Mouse (Mus musculus): Measurements from ENCODE around the gene Ss18l2. TPM values are rescaled to one million over a fixed set of nuclear protein-coding genes. Genes with fewer than 3 reads are reported as not detected.

Gene Ss18l2
- polyA plus RNA-seq, 1 experiment from 2014 or later, result 159 TPM

DNA sequence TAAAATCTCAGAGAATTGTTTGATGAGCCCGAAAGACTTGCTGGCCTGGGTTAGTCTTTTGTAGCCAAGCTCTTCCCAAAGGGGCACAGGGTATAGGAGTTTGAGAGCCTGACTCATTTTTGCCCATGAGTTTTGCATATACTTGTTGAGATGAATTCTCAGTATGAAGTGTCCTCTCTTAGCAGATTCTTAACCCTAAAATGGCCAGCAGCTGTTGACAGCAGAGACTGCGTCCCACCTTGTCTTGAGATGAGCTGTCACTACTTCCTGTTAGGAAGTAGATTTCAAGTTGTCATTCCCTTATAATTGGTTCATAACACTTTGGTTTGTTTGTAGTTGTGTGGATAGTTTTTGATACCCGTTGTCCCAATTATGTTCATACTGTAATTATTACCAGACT, 31.0 kb downstream of the Ss18l2 start:
- H3K27me3 ChIP-seq, result no peaks in the 10 kb centered on the region
- ATAC-seq, result no peak
- H3K4me1 ChIP-seq, result no peaks in the 10 kb centered on the region
- WGBS, result 93% methylated on average over 3 of the region's 3 CpGs
- peaks cover 57% of the 10 kb centered on the region for H3K36me3 ChIP-seq (ENCODE audit: poor library complexity, severe bottlenecking)
- H3K9me3 ChIP-seq (replicated peaks), result no peaks in the 10 kb centered on the region
- H3K27ac ChIP-seq, result no peak overlapping the region; the same call in 1 of the 2 replicates
- H3K9ac ChIP-seq, result no peak overlapping the region
- no peak overlapping the region for H3K4me3 ChIP-seq
- no peak overlapping the region for H3K4me2 ChIP-seq

DNA sequence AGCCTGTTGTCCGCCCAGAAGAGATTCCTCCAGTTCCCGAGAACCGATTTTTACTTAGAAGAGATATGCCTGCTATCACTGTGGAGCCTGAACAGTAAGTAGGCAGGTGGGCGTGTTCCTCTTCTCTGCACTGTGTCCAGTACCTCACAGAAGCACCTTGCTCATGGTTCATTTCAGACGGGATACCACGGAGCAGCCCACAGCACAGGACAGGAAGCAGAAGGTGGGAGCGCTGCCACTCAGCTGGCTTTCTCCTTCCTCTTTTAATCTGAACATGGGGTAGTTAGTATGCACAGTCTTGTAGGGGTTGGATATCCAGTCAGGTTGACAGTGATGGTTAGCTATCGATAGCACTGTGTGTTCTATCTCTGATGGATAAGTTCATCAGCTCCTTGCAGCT, 33.9 kb downstream of the Ss18l2 start:
- Histone ChIP-seq H3K27me3 (no peaks in the 10 kb centered on the region), H3K4me2 (no peak overlapping the region), H3K27ac (no peak overlapping the region), H3K9me3 (replicated peaks) (no peaks in the 10 kb centered on the region), H3K4me3 (no peak overlapping the region), H3K36me3 (ENCODE audit: poor library complexity, severe bottlenecking) (peaks cover 81% of the 10 kb centered on the region), H3K4me1 (no peaks in the 10 kb centered on the region), H3K9ac (no peak overlapping the region; the same call in 1 of the 2 replicates)
- ATAC-seq, result no peak
- 91% methylated on average over 8 of the region's 8 CpGs for WGBS

DNA sequence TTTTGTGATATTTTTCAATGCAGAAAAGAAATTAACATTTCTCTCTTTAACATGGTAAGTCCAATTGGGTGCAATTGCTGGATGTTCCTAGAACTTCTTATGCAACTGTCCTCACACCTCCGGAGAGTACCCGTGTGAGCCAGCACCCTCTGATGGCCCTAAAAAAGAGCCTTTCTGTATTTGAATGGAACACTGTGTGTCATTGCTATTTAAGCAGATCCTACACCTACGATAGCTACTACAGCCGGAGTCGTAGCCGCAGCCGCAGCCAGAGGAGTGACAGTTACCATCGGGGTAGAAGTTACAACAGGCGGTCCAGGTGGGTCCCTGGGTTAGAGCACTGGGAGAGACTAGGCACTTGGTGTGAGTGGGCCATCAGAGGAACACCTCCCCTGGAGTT, 42.6 kb downstream of the Ss18l2 start:
- 93% methylated on average over 9 of the region's 9 CpGs for WGBS
- Histone ChIP-seq H3K4me3 (no peak overlapping the region), H3K9me3 (replicated peaks) (no peaks in the 10 kb centered on the region), H3K4me1 (no peaks in the 10 kb centered on the region), H3K27ac (no peak overlapping the region), H3K9ac (no peak overlapping the region), H3K4me2 (no peak overlapping the region), H3K36me3 (ENCODE audit: poor library complexity, severe bottlenecking) (peaks cover 86% of the 10 kb centered on the region), H3K27me3 (no peaks in the 10 kb centered on the region)
- ATAC-seq, result no peak

DNA sequence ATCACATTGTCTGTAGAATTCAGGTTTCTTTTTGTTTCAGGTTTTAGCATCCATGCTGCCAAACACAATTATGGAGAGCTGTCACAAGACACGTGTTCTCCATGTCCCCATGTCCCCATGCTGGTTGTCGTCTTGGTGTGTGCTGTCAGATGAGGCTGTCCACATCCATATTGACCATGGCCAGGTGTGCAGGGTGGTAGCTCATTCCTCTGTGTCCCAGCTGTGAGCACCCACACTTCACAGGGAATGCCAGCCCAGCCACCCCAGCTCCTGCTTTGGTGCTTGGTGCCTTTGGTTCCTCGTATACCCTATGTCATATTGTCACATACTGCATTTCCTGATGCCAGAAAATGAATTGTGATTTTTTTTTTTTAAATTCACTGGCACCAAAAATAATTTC, 44.5 kb downstream of the Ss18l2 start:
- Histone ChIP-seq H3K36me3 (ENCODE audit: poor library complexity, severe bottlenecking) (peaks cover 68% of the 10 kb centered on the region), H3K27me3 (no peaks in the 10 kb centered on the region), H3K4me3 (no peak overlapping the region), H3K4me2 (no peak overlapping the region), H3K9me3 (replicated peaks) (no peaks in the 10 kb centered on the region), H3K4me1 (peaks cover 14% of the 10 kb centered on the region), H3K27ac (no peak overlapping the region), H3K9ac (no peak overlapping the region)
- no peak for ATAC-seq
- 92% methylated on average over 3 of the region's 3 CpGs for WGBS

DNA sequence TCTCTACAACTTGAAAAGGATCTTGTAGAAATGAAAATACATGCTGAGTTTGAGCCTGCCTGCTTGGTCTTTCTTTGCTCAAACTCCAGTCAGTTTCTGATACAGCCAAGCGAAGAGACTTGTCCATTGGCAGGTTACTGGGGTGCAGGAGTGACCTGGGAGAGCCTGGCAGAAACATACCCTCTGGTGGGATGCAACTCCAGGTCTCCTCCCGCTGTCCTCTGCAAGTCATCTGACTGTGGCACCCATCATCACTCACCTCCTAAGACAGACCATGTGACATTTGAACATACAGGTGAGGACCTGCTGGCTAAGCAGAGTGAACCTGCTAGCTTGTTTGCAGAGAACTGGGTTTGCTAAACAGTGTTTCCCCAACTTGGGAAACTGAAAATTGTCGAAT, 46.7 kb downstream of the Ss18l2 start:
- H3K4me1 ChIP-seq, result peaks cover 32% of the 10 kb centered on the region
- H3K9ac ChIP-seq, result no peak overlapping the region
- no peak overlapping the region for H3K27ac ChIP-seq
- no peak overlapping the region for H3K4me2 ChIP-seq
- no peak overlapping the region for H3K4me3 ChIP-seq
- no peak for ATAC-seq
- H3K9me3 ChIP-seq (replicated peaks), result no peaks in the 10 kb centered on the region
- H3K36me3 ChIP-seq (ENCODE audit: poor library complexity, severe bottlenecking), result peaks cover 46% of the 10 kb centered on the region
- 94% methylated on average over 3 of the region's 3 CpGs for WGBS
- no peaks in the 10 kb centered on the region for H3K27me3 ChIP-seq

DNA sequence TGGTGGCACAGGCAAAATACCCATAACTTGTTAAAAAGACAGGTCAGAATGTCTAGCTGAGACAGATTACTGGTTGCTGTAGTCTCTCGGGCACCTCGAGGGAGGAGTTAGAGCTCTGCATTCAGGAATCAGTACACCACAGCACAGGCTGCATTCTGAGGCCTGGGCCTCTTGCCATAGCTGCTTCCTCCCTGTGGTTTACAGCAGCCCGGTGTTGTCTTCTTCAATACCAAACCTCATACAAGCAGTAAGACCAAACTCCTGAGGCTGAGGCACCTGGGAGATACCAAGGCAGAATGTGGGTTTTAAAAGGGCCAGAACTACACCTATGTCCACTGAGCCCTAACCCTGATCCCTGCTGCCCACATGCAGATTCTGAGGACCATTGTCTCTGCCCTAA, 47.3 kb downstream of the Ss18l2 start:
- ATAC-seq, result no peak
- Histone ChIP-seq H3K4me2 (no peak overlapping the region), H3K27ac (no peak overlapping the region), H3K36me3 (ENCODE audit: poor library complexity, severe bottlenecking) (peaks cover 42% of the 10 kb centered on the region), H3K4me3 (no peak overlapping the region), H3K9ac (no peak overlapping the region), H3K27me3 (no peaks in the 10 kb centered on the region), H3K4me1 (peaks cover 34% of the 10 kb centered on the region), H3K9me3 (replicated peaks) (no peaks in the 10 kb centered on the region)
- 73% methylated on average over 3 of the region's 3 CpGs for WGBS

DNA sequence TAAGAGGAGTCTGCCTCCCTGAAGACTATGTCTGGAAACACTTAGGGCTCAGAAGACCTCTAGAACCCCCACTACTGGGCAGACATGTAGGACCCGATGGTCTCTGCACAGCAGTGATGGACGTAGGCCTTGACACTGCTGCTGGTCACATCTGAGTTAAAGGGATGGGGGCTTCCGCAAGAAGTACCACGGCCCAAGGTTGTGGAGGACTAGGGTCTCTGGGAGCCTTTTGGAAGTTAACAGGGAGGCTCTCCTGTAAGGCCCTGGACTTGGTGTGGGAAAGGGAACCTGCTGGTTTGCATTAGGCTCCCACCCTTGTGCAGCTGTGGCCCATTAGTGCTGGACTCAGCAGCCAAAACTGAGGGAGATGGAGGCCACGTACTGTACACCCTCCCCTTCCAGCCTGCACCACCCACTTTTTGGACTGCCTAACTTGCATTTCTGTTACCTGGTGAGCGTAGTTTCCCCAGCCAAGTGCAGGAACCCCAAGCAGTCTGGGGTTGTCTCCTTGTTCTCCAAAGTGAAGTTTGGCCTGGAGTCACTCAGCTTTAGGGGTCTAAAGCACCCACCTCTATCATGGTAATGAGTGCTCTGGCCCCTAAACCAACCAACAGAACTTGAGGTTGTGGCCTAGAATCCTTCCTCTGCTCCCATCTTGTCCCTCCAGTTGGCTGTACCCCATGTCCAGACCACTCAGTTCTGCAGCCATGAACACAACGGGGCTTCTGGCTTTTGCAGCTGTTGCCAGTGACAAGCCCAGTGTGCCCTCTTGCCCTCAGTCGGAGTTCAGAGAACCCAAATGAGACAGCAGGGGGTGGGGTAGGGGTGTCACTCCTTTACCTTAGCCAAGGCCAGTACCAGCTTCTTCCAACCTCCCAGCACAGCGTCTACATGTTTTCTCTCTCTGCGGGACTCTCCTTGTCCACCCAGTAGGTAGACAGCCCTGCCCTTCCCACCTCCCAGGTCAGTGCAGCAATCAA, 48.0 kb downstream of the Ss18l2 start:
- H3K9me3 ChIP-seq (replicated peaks), result no peaks in the 10 kb centered on the region
- no peak for ATAC-seq
- peak overlapping the region; percentile 93 for H3K9ac ChIP-seq
- 55% methylated on average over 10 of the region's 10 CpGs for WGBS
- peak overlapping the region; percentile 88 for H3K4me3 ChIP-seq
- peaks cover 44% of the 10 kb centered on the region for H3K36me3 ChIP-seq (ENCODE audit: poor library complexity, severe bottlenecking)
- H3K4me2 ChIP-seq, result peak overlapping the region; percentile 96
- H3K27me3 ChIP-seq, result no peaks in the 10 kb centered on the region
- H3K4me1 ChIP-seq, result peaks cover 34% of the 10 kb centered on the region
- H3K27ac ChIP-seq, result no peak overlapping the region

DNA sequence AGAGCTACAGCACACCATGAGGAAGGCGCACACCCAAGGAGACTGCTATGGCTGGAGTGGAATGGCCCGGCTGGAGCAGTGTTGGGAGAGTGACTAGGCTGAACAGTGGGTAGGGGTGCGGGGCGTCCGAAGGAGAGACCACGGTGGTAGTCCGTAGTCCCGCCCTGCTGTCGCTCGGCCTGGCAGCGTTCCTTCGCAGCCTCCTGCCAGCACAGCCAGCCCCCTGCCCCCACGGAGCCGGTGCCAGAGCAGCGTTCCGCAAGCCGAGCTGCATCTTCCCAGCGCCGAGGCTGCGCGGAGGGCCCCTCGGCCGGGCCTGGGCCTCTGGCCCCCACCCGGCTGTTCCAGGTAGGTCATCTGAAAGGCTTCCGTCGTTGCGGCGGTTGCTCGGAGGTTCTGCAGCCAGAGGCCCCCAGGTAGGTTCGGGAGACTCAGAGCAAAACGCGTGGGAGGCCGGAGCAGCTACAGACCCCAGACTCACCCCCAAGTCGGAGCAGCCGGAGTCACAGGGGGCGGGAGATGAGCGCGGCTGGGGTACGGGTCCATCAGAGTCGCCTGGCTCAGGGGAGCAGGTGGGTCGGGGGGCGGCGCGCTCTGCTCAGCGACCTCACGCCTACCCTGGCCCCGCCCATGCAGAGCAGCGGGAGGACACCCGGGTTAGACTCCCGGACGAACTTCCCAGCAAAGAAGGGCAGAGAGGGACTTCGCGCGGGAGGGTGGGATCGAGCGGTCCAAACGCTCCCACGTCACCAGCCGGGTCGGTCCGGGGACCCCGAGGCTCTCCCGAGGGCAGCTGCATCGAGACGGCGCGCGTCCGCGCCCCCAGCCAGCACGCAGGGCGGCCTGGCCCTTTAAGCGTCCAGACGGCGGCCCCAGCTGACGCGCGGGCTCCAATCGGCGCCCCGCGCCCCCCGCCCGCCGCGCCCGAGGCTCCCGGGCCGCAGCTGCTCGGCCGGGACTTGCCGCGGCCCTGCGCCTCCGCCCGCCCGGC, 49.3 kb downstream of the Ss18l2 start, which contains the start of gene Zfp651:
TSS of gene Zfp651 (plus strand) at position 240 of the 991 bp plus-strand sequence.
- H3K4me2 ChIP-seq, result peak within 1 kb of the TSS; percentile 96
- H3K27ac ChIP-seq, result peak within 1 kb of the TSS; percentile 89
- H3K4me1 ChIP-seq, result peaks cover 34% of the 10 kb centered on the region
- peak within 1 kb of the TSS; percentile 88 for H3K4me3 ChIP-seq
- H3K9ac ChIP-seq, result peak within 1 kb of the TSS; percentile 93
- H3K27me3 ChIP-seq, result no peaks in the 10 kb centered on the region
- peaks cover 45% of the 10 kb centered on the region for H3K36me3 ChIP-seq (ENCODE audit: poor library complexity, severe bottlenecking)
- H3K9me3 ChIP-seq (replicated peaks), result no peaks in the 10 kb centered on the region
- peak; percentile 82 for ATAC-seq
- WGBS, result under 1% methylated on average over 92 of the region's 97 CpGs

DNA sequence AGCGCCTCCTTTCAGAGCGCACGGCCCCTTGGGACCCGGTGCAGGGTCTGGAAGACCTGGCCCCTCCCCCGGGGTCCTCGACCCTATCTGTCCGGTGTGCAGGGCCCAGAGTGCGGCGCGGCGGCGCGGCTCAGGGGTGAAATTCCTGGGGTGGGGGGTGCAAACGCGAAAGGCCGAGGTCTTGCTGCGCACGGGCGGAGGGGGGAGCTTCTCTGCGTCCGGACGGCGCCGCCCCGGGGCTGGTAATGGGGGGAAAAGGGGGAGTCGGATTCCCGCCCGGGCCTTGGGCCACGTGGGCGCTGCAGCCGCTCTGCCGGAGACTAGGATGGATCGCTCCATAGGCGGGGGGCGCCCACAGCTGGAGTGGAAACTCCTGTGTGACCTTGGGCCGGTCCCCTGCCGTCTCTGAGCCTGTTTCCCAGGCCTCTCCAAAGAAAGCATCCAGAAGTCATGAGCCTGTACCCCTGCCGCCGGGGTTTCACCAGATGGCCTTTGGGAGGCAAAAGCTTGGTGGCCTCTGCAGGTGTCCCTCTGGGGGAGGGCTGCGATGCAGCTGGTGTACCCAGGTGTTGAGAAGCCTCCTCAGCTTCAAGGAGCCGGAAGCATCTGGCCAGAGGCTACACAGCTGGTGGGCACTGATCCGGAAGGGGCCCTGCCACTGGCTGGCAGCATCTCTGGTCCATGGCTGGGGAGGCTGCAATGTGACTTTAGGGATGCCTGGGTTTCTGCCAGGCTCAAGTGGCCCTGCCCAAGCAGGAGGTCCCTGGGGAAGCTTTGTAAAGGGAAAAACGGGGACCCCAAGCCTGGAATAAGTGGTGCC, 50.4 kb downstream of the Ss18l2 start:
- 1% methylated on average over 43 of the region's 43 CpGs for WGBS
- peaks cover 41% of the 10 kb centered on the region for H3K4me1 ChIP-seq
- H3K27me3 ChIP-seq, result no peaks in the 10 kb centered on the region
- H3K36me3 ChIP-seq (ENCODE audit: poor library complexity, severe bottlenecking), result peaks cover 45% of the 10 kb centered on the region
- peak overlapping the region; percentile 93 for H3K9ac ChIP-seq
- peak overlapping the region; percentile 89 for H3K27ac ChIP-seq
- H3K4me2 ChIP-seq, result peak overlapping the region; percentile 96
- ATAC-seq, result peak; percentile 46
- no peaks in the 10 kb centered on the region for H3K9me3 ChIP-seq (replicated peaks)
- H3K4me3 ChIP-seq, result peak overlapping the region; percentile 88

DNA sequence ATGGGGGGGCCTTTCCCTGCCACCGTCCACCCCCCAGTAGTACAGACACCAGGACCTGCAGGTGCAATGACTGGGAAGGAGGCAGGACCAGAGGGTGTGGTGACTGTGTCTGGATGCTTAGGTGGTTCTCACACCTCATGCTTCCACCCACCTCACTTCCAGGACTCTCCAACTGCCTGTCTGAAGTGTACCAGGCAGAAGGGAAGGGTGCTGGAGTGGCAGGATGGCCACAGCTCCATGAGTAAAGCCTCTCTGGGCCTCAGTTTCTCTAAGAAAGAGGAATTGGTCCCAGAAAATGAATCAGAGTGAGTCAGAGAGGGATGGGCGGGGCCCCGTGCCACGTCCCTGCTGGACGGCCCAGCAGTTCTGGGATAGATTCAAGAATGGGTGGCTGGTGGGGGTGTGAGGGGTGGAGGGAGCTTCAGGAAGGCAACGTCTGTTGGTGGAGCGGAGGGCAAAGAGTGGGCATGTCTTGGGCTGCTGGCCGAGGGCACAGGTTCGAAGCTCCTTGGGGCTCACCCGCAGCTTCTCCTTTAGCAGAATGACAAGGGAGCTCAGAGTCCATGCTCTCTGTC, 51.0 kb downstream of the Ss18l2 start:
- Histone ChIP-seq H3K27me3 (no peaks in the 10 kb centered on the region), H3K4me3 (peak overlapping the region; percentile 88), H3K36me3 (ENCODE audit: poor library complexity, severe bottlenecking) (peaks cover 45% of the 10 kb centered on the region), H3K4me1 (peaks cover 42% of the 10 kb centered on the region), H3K4me2 (peak overlapping the region; percentile 96), H3K27ac (peak overlapping the region; percentile 89; the same call in 1 of the 2 replicates), H3K9me3 (replicated peaks) (no peaks in the 10 kb centered on the region), H3K9ac (peak overlapping the region; percentile 93)
- WGBS, result 57% methylated on average over 10 of the region's 10 CpGs
- no peak for ATAC-seq

DNA sequence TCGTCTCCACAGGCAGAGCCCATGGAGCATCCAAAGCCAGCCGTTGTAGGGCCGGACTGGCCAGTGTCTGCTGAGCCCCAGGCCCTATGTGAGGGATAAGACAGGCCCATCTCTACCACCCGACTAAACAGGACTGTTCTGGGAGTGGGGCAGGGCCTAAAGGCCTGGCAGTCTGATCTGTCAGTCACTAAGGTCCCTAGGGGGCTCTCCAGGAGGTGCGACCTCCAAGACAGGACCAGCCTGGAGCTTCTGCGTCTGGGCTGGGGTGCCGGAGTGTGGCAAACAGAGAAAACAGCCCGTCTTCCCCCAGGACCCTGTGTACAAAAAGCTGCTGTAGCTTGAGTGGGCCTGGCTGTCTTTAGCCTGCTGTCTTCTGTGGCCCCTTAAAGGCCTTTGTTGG, 51.7 kb downstream of the Ss18l2 start:
- peaks cover 47% of the 10 kb centered on the region for H3K36me3 ChIP-seq (ENCODE audit: poor library complexity, severe bottlenecking)
- peaks cover 42% of the 10 kb centered on the region for H3K4me1 ChIP-seq
- no peak for ATAC-seq
- H3K4me2 ChIP-seq, result peak overlapping the region; percentile 96
- no peaks in the 10 kb centered on the region for H3K27me3 ChIP-seq
- H3K9me3 ChIP-seq (replicated peaks), result no peaks in the 10 kb centered on the region
- H3K9ac ChIP-seq, result peak overlapping the region; percentile 93; the same call in 1 of the 2 replicates
- peak overlapping the region; percentile 89; the same call in 1 of the 2 replicates for H3K27ac ChIP-seq
- H3K4me3 ChIP-seq, result no peak overlapping the region
- 79% methylated on average over 8 of the region's 8 CpGs for WGBS
